Mouse (Mus musculus): ENCODE measurements around the gene Gm20604. TPM values are rescaled to one million over a fixed set of nuclear protein-coding genes. Genes with fewer than 3 reads are reported as not detected.

Gene Gm20604
- total and polyA plus RNA-seq, 2 experiments from 2014 or later, result 11.2 to 12.1 TPM

- H3K27me3 ChIP-seq (ENCODE audit: control insufficient read depth, insufficient read depth, low read length), result 0 out of 2 replicates have a peak, but pooled peaks cover 8% of the 10 kb centered on the region
- no peaks in the 10 kb centered on the region for H3K9me3 ChIP-seq (replicated peaks; ENCODE audit: control insufficient read depth, low read length)
- H3K27ac ChIP-seq (ENCODE audit: low read depth), result peak overlapping the region; percentile 54; the same call in 1 of the 2 replicates
- peak overlapping the region; percentile 98 for H3K4me2 ChIP-seq (ENCODE audit: low read depth, low read length)
- H3K36me3 ChIP-seq (replicated peaks; ENCODE audit: control insufficient read depth, insufficient read depth, low read length), result no peaks in the 10 kb centered on the region
- peaks cover 22% of the 10 kb centered on the region for H3K4me1 ChIP-seq (ENCODE audit: control insufficient read depth, insufficient read depth)
- ATAC-seq (ENCODE audit: insufficient read depth, low read depth) (no peak), DNase-seq (ENCODE audit: low spot score) (peak; percentile 81)
- H3K9ac ChIP-seq (replicated peaks; ENCODE audit: low read depth, low read length), result peak overlapping the region; percentile 16; the same call in 1 of the 2 replicates
- peak overlapping the region; percentile 85 for H3K4me3 ChIP-seq (ENCODE audit: low read depth, low read length)
- 8% methylated on average over 15 of the region's 15 CpGs for WGBS
- TF ChIP-seq CTCF (IDR thresholded peaks at IDR 0.05; ENCODE audit: low read depth) (peak; percentile 65), EP300 (IDR thresholded peaks at IDR 0.05; ENCODE audit: low read depth) (no peak)
Observed at GRCm38 (mm10) chr12:102702356-102703110, 55.9 kb downstream of the Gm20604 start.

GRCm38 (mm10) chr12:102701691-102702207, 56.7 kb downstream of the Gm20604 start:
- no peaks in the 10 kb centered on the region for H3K36me3 ChIP-seq (replicated peaks; ENCODE audit: control insufficient read depth, insufficient read depth, low read length)
- no peak overlapping the region for H3K9ac ChIP-seq (replicated peaks; ENCODE audit: low read depth, low read length)
- H3K4me2 ChIP-seq (ENCODE audit: low read depth, low read length), result no peak overlapping the region
- TF ChIP-seq CTCF (IDR thresholded peaks at IDR 0.05; ENCODE audit: low read depth), result no peak
- no peak for TF ChIP-seq EP300 (IDR thresholded peaks at IDR 0.05; ENCODE audit: low read depth)
- H3K27me3 ChIP-seq (ENCODE audit: control insufficient read depth, insufficient read depth, low read length), result 0 out of 2 replicates have a peak, but pooled peaks cover 2% of the 10 kb centered on the region
- 82% methylated on average over 5 of the region's 5 CpGs for WGBS
- ATAC-seq (ENCODE audit: insufficient read depth, low read depth) (no peak), DNase-seq (ENCODE audit: low spot score) (no peak)
- no peak overlapping the region for H3K4me3 ChIP-seq (ENCODE audit: low read depth, low read length)
- no peaks in the 10 kb centered on the region for H3K9me3 ChIP-seq (replicated peaks; ENCODE audit: control insufficient read depth, low read length)
- H3K27ac ChIP-seq (ENCODE audit: low read depth), result no peak overlapping the region
- peaks cover 22% of the 10 kb centered on the region for H3K4me1 ChIP-seq (ENCODE audit: control insufficient read depth, insufficient read depth)

- H3K4me3 ChIP-seq (ENCODE audit: low read depth, low read length), result no peak overlapping the region
- H3K4me1 ChIP-seq (ENCODE audit: control insufficient read depth, insufficient read depth), result peaks cover 25% of the 10 kb centered on the region
- no peaks in the 10 kb centered on the region for H3K27me3 ChIP-seq (ENCODE audit: control insufficient read depth, insufficient read depth, low read length)
- no peak overlapping the region for H3K4me2 ChIP-seq (ENCODE audit: low read depth, low read length)
- no peaks in the 10 kb centered on the region for H3K9me3 ChIP-seq (replicated peaks; ENCODE audit: control insufficient read depth, low read length)
- TF ChIP-seq EP300 (IDR thresholded peaks at IDR 0.05; ENCODE audit: low read depth), result no peak
- TF ChIP-seq CTCF (IDR thresholded peaks at IDR 0.05; ENCODE audit: low read depth), result no peak
- no peaks in the 10 kb centered on the region for H3K36me3 ChIP-seq (replicated peaks; ENCODE audit: control insufficient read depth, insufficient read depth, low read length)
- 70% methylated on average over 12 of the region's 12 CpGs for WGBS
- no peak overlapping the region for H3K27ac ChIP-seq (ENCODE audit: low read depth)
- DNase-seq (ENCODE audit: low spot score), result no peak
- ATAC-seq (ENCODE audit: insufficient read depth, low read depth), result no peak
- no peak overlapping the region for H3K9ac ChIP-seq (replicated peaks; ENCODE audit: low read depth, low read length)
Observed at GRCm38 (mm10) chr12:102700453-102700852, 58.0 kb downstream of the Gm20604 start.

GRCm38 (mm10) chr12:102699156-102699555, 59.3 kb downstream of the Gm20604 start:
- Histone ChIP-seq H3K27me3 (ENCODE audit: control insufficient read depth, insufficient read depth, low read length) (no peaks in the 10 kb centered on the region), H3K27ac (ENCODE audit: low read depth) (no peak overlapping the region), H3K9me3 (replicated peaks; ENCODE audit: control insufficient read depth, low read length) (no peaks in the 10 kb centered on the region), H3K36me3 (replicated peaks; ENCODE audit: control insufficient read depth, insufficient read depth, low read length) (no peaks in the 10 kb centered on the region), H3K4me1 (ENCODE audit: control insufficient read depth, insufficient read depth) (peaks cover 24% of the 10 kb centered on the region), H3K4me3 (ENCODE audit: low read depth, low read length) (no peak overlapping the region), H3K4me2 (ENCODE audit: low read depth, low read length) (no peak overlapping the region), H3K9ac (replicated peaks; ENCODE audit: low read depth, low read length) (no peak overlapping the region)
- no peak for TF ChIP-seq EP300 (IDR thresholded peaks at IDR 0.05; ENCODE audit: low read depth)
- no peak for TF ChIP-seq CTCF (IDR thresholded peaks at IDR 0.05; ENCODE audit: low read depth)
- DNase-seq (ENCODE audit: low spot score) (no peak), ATAC-seq (ENCODE audit: insufficient read depth, low read depth) (no peak)
- 65% methylated on average over 1 of the region's 1 CpGs for WGBS

GRCm38 (mm10) chr12:102698089-102698684, 60.3 kb downstream of the Gm20604 start:
- Histone ChIP-seq H3K36me3 (replicated peaks; ENCODE audit: control insufficient read depth, insufficient read depth, low read length) (no peaks in the 10 kb centered on the region), H3K9me3 (replicated peaks; ENCODE audit: control insufficient read depth, low read length) (no peaks in the 10 kb centered on the region)

More at GRCm38 (mm10) chr12:102698089-102698684, 60.3 kb downstream of the Gm20604 start:
- no peak overlapping the region for H3K27ac ChIP-seq (ENCODE audit: low read depth)
- 90% methylated on average over 1 of the region's 1 CpGs for WGBS
- no peak for ATAC-seq (ENCODE audit: insufficient read depth, low read depth)
- no peaks in the 10 kb centered on the region for H3K27me3 ChIP-seq (ENCODE audit: control insufficient read depth, insufficient read depth, low read length)
- H3K4me1 ChIP-seq (ENCODE audit: control insufficient read depth, insufficient read depth), result peaks cover 16% of the 10 kb centered on the region
- no peak overlapping the region for H3K4me3 ChIP-seq (ENCODE audit: low read depth, low read length)
- TF ChIP-seq EP300 (IDR thresholded peaks at IDR 0.05; ENCODE audit: low read depth) (no peak), CTCF (IDR thresholded peaks at IDR 0.05; ENCODE audit: low read depth) (no peak)
- DNase-seq (ENCODE audit: low spot score), result no peak
- no peak overlapping the region for H3K4me2 ChIP-seq (ENCODE audit: low read depth, low read length)
- no peak overlapping the region for H3K9ac ChIP-seq (replicated peaks; ENCODE audit: low read depth, low read length)
